Mouse (Mus musculus): ENCODE results near the gene Bcat1.

GRCm38 (mm10) chr6:145124621-145125020, 48.6 kb upstream of the Bcat1 start:
- TF ChIP-seq CTCF (IDR thresholded peaks at IDR 0.05; ENCODE audit: low read depth) (no peak), EP300 (IDR thresholded peaks at IDR 0.05; ENCODE audit: low read depth) (peak; percentile 64; the same call in 1 of the 2 replicates)
